Mouse (Mus musculus) layer of hippocampus, adult 2 months (tissue): Measurements from ENCODE around the gene Rhbdd3. TPM values are rescaled to one million over a fixed set of nuclear protein-coding genes. Genes with fewer than 3 reads are reported as not detected.

Experiments used
- DNase-seq, 2 experiments: peaks; one replicate each; pipeline ENCODE4 v3.0.0; 2022; ENCODE audit warnings: low spot score in 2 of 2
- H3K27ac ChIP-seq: fragments of 200-600 bp; 2 replicates; pipeline ENCODE4 v1.8.1; 2022
- H3K4me3 ChIP-seq: fragments of 200-600 bp; 2 replicates; pipeline ENCODE4 v1.8.1; 2022; ENCODE audit warnings: mild to moderate bottlenecking
- CTCF ChIP-seq: fragments of 200-600 bp; conservative IDR thresholded peaks from 2 replicates; pipeline ENCODE4 v1.8.1; 2022; ENCODE audit warnings: antibody characterized with exemption, mild to moderate bottlenecking, moderate library complexity
- total RNA-seq, 2 experiments: library from RNA; stranded (reverse); gene quantifications; 2 replicates each; pipeline ENCODE4 v1.2.3; 2021

Gene Rhbdd3
- total RNA-seq, 2 experiments from 2014 or later = 19.7 to 19.8 TPM

DNA sequence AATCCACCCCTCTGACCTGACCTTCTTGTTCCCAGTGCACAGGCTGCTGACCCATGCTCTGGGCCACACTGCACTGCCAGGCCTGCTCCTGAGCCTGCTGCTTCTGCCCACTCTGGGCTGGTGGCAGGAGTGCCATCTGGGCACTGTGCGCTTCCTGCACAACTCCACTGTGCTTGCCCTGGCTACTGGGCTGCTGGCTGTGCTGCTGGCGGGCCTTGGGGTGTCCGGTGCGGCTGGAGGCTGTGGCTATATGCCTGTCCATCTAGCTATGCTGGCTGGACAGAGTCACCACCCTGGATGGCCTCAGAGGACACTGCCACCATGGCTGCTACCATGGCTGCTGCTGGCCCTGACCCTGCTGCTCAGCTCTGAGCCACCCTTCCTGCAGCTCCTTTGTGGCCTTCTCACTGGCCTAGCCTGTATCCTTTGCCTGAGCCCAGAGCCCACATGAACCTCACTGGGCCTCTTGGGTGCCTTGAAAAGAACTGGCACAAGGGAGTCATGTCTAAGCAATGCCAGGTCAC is 5.3 kb downstream of the Rhbdd3 start:
- Histone ChIP-seq H3K4me3 (no peak overlapping the region), H3K27ac (no peak overlapping the region)
- DNase-seq = no peak
- no peak for TF ChIP-seq CTCF

DNA sequence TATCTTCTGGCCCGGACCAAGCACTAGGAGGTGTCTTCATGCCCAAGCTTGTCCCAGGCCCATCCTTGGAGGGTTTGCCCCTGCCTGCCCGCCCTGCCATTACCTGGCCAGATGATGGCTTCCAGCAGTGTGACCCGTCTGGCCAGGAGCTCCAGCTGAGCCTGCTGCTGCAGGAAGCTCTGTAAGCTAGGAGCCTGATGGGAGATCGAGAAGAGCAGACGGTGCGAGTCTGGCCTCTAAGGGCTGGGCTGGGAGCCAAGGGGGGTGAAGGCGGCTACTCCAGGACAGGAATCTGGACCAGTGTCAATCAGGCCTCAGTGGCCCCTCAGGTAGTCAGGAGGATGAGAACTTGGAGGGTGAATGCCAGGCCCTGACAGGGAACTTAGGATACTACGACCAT is 10.7 kb downstream of the Rhbdd3 start:
- H3K27ac ChIP-seq = no peak overlapping the region
- DNase-seq = no peak
- no peak overlapping the region for H3K4me3 ChIP-seq
- TF ChIP-seq CTCF = no peak

GRCm38 (mm10) chr11:5113645-5114044 is 14.9 kb downstream of the Rhbdd3 start:
- no peak for TF ChIP-seq CTCF
- no peak overlapping the region for H3K27ac ChIP-seq
- DNase-seq = no peak
- H3K4me3 ChIP-seq = no peak overlapping the region

DNA sequence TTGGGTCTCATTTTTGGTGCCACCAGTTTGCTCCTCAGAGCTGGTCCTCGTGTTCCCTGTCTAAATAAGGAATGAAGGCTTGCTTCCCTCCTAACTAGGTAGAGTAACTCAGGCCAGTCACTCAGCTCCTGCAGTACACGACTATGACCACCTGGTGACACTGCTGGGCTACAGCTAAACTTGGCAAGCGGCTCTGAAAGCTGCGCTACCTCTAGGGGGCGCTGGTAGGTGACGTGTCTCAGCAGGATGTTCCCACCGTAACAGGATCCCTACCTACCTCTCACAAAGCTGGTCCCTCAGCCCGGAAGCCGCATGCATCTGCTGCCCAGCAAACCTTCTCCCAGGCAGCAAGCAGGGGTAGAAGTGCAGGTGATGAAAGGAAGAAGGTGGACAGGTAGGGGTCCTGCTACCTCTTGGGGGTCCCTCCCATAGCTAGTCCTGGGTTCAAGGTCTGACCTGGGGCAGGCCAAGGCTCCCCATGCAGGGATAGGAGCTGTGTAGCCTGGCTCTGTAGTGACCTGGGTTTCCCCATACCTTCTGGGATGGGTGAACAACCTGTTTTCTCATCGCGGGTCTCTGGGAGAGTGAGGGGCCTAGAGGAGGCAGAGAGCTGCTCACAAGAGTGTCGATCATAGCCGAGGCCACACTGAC is 16.3 kb downstream of the Rhbdd3 start:
- TF ChIP-seq CTCF = peak; percentile 100
- no peak overlapping the region for H3K27ac ChIP-seq
- DNase-seq = peak; percentile 79 to 91
- H3K4me3 ChIP-seq = no peak overlapping the region

DNA sequence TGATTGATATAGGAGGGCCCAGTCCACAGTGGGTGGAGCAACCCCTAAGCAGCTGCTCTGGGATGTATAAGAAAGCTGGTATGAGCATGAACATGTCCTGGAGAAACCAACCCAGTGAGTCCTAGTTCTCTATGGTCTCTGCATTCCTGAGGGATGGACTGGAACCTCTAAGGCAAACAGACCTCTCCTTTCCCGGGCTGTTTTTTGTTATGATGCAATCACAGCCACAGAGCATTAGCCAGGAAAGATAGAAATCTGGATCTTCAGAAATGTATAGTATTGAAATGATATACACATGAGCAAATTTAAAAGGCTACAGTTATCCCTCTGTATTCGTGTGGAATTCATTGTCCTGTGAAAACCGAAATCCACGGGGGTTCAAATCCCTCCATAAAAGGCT is 27.0 kb downstream of the Rhbdd3 start:
- DNase-seq = no peak
- TF ChIP-seq CTCF = no peak
- H3K4me3 ChIP-seq = no peak overlapping the region
- no peak overlapping the region for H3K27ac ChIP-seq

DNA sequence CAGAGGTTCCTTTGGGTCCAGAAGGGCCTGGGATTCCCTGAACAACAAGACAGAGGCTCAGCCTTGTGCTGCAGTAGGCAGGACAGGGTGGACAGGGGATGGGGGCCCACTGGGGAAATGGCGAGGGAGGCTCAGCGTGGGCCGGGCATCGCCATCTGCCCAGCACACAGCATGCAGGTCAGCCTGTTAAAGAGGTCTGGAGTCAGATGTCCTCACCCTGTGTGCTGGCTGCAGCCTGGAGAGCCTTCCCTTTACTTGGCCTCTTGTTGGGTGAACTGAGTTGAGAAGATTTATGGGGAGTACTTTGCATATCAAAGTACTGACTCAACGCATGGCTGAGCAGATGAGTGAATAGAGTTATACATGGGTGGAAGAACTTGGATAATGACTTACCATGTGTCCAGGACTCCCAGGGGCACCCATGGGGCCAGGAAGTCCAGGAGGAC is 30.3 kb downstream of the Rhbdd3 start:
- TF ChIP-seq CTCF = no peak
- no peak overlapping the region for H3K4me3 ChIP-seq
- no peak overlapping the region for H3K27ac ChIP-seq
- no peak for DNase-seq

GRCm38 (mm10) chr11:5130111-5130665 is 31.5 kb downstream of the Rhbdd3 start:
- TF ChIP-seq CTCF = no peak
- Histone ChIP-seq H3K27ac (no peak overlapping the region), H3K4me3 (no peak overlapping the region)
- no peak for DNase-seq

DNA sequence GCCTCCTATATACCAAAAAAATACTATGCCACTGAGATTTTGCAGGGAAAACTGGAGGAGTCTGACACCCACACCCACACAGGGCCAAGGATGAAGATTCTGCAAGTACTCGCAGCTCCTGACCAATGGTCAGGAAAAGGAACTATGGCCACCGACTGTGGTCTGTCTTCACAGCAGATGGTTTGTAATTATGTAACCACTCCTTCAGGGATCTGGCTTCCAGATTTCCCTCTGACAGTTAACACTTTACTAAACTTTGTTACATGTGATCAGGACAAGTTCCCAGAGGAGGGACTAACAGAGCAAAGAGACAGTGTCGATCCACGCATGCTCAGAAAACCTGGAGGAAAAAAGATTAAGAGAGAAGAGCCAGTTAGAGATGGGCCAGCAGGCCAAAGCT is 34.0 kb downstream of the Rhbdd3 start:
- H3K27ac ChIP-seq = no peak overlapping the region
- no peak for DNase-seq
- TF ChIP-seq CTCF = no peak
- no peak overlapping the region for H3K4me3 ChIP-seq

GRCm38 (mm10) chr11:5135914-5136313 is 37.2 kb downstream of the Rhbdd3 start:
- no peak for DNase-seq
- H3K4me3 ChIP-seq = no peak overlapping the region
- TF ChIP-seq CTCF = no peak
- no peak overlapping the region for H3K27ac ChIP-seq

GRCm38 (mm10) chr11:5138642-5139041 is 39.9 kb downstream of the Rhbdd3 start:
- DNase-seq = no peak
- Histone ChIP-seq H3K4me3 (no peak overlapping the region), H3K27ac (no peak overlapping the region)
- TF ChIP-seq CTCF = no peak

DNA sequence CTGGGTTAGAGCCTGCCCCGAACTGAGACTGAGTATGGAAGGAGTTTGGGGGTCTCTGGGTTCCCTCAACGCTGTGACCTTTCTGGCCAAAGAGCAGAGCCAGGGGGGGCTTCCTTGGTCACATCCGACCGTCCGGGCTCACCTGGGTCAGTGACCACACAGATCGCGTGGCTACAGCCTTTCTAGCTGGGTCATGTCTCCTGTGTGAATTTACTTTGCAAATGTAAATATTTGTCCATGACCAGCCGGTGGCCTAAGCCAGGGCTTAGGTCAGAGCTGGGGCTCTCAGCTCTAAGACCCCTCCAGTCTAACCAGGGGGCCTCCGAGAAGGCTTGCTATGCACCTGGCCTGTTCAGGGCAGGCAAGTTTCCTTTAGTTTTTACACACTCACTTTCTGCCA is 40.6 kb downstream of the Rhbdd3 start:
- DNase-seq = no peak
- no peak overlapping the region for H3K4me3 ChIP-seq
- H3K27ac ChIP-seq = no peak overlapping the region
- no peak for TF ChIP-seq CTCF

DNA sequence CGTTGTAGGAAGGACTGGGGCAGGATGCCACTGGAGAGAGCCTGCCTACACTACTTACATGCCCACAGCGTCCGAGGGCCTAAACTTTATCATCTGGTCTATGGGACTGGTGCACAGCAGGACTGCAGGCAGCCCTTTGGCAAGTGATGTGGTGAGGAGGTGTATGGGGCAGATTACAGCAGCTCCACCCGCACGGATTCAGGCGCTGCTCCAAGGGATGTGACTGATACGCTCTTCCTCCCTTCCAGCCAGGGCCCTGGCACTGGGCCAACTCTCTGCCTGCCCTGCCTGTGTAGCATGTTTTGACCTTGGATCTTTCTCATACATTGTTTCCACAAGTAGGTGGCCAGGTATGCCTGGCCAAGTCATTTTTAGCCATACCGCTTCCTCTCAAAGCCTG is 41.9 kb downstream of the Rhbdd3 start:
- DNase-seq = peak in 1 of 2 experiments; percentile 31
- Histone ChIP-seq H3K4me3 (no peak overlapping the region), H3K27ac (no peak overlapping the region)
- TF ChIP-seq CTCF = no peak

DNA sequence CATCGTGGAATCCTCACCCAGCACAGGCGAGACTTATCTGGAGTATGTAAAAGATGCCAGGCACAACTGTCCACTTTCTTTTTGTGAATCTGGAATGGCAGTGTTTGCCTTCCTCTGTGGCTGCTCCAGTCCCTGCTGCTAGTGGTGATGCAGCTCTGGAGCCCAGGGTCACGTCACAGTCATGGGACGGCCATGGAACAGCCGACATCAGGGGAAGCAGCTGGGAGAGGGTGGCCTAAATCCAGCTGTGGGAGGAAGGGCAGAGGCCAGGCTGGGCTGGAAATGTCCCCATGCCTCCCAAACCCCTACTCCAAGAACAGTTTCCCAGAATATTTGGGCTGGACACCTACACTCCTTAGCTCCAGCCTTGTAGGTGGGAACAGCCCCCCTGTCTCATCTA is 42.5 kb downstream of the Rhbdd3 start:
- no peak overlapping the region for H3K27ac ChIP-seq
- no peak for DNase-seq
- no peak overlapping the region for H3K4me3 ChIP-seq
- no peak for TF ChIP-seq CTCF

GRCm38 (mm10) chr11:5141965-5142364 is 43.2 kb downstream of the Rhbdd3 start:
- Histone ChIP-seq H3K4me3 (no peak overlapping the region), H3K27ac (no peak overlapping the region)
- TF ChIP-seq CTCF = no peak
- no peak for DNase-seq

GRCm38 (mm10) chr11:5145600-5145999 is 46.9 kb downstream of the Rhbdd3 start:
- H3K27ac ChIP-seq = no peak overlapping the region
- H3K4me3 ChIP-seq = no peak overlapping the region
- no peak for TF ChIP-seq CTCF

More at GRCm38 (mm10) chr11:5145600-5145999, 46.9 kb downstream of the Rhbdd3 start:
- no peak for DNase-seq
